Mouse (Mus musculus) brain, embryonic 14.5 days (tissue): Measurements from ENCODE around the gene Stbd1. TPM values are rescaled to one million over a fixed set of nuclear protein-coding genes. Genes with fewer than 3 reads are reported as not detected.

Experiments used
- DNase-seq: peaks from one replicate; pipeline ENCODE4 v3.0.0-alpha.2; 2011; ENCODE audit warnings: low read depth
- CTCF ChIP-seq: fragments of 200-500 bp; IDR thresholded peaks from 2 replicates; pipeline ENCODE4 v1.5.1; 2012; ENCODE audit warnings: inconsistent platforms, mild to moderate bottlenecking, moderate library complexity, borderline replicate concordance; ENCODE audit not compliant: insufficient read depth, insufficient read length; ENCODE audit errors: extremely low read depth
- POLR2A ChIP-seq: fragments of 200-500 bp; IDR thresholded peaks from 2 replicates; pipeline ENCODE4 v1.6.1; 2012; ENCODE audit warnings: mild to moderate bottlenecking, inconsistent platforms, borderline replicate concordance; ENCODE audit not compliant: poor library complexity, insufficient read depth, insufficient read length, severe bottlenecking; ENCODE audit errors: extremely low read depth
- polyA plus RNA-seq: library from polyadenylated mRNA; depleted of rRNA; stranded (reverse); fragments of >200 nt; gene quantifications from 2 replicates; pipeline ENCODE4 v1.2.3, GENCODE M21; 2012; rRNA removed

The Stbd1 gene
- polyA plus RNA-seq, result 2.0 and 3.7 TPM in 2 replicates

- peak; percentile 79 for DNase-seq
- TF ChIP-seq POLR2A, result no peak
- no peak for TF ChIP-seq CTCF
These were observed at the start of gene Stbd1 for GRCm38 (mm10) chr5:92602691-92603690. Gene Stbd1 (plus strand): TSS chr5:92603041.

- TF ChIP-seq CTCF (no peak), POLR2A (no peak)
- DNase-seq, result no peak
These were observed 48.9 kb upstream of the Stbd1 start for GRCm38 (mm10) chr5:92553939-92554338.

GRCm38 (mm10) chr5:92554443-92554842 lies 48.4 kb upstream of the Stbd1 start:
- peak; percentile 32 for DNase-seq
- no peak for TF ChIP-seq POLR2A
- TF ChIP-seq CTCF, result no peak

GRCm38 (mm10) chr5:92554891-92555511 lies 47.8 kb upstream of the Stbd1 start, which contains the start of gene Fam47e:
Gene Fam47e (plus strand): TSS chr5:92555069.
- DNase-seq, result peak; percentile 52
- TF ChIP-seq POLR2A (no peak), CTCF (no peak)

GRCm38 (mm10) chr5:92555905-92556304 lies 46.9 kb upstream of the Stbd1 start:
- TF ChIP-seq POLR2A (no peak), CTCF (no peak)
- DNase-seq, result no peak

GRCm38 (mm10) chr5:92557508-92557907 lies 45.3 kb upstream of the Stbd1 start:
- TF ChIP-seq CTCF (no peak), POLR2A (no peak)
- no peak for DNase-seq

- TF ChIP-seq CTCF (no peak), POLR2A (no peak)
These were observed 42.6 kb upstream of the Stbd1 start for GRCm38 (mm10) chr5:92560201-92560600.

GRCm38 (mm10) chr5:92562002-92562401 lies 40.8 kb upstream of the Stbd1 start:
- no peak for TF ChIP-seq CTCF
- no peak for DNase-seq

More at GRCm38 (mm10) chr5:92560201-92560600, 42.6 kb upstream of the Stbd1 start:
- DNase-seq, result peak; percentile 2

GRCm38 (mm10) chr5:92571232-92571631 lies 31.6 kb upstream of the Stbd1 start:
- TF ChIP-seq CTCF, result no peak
- no peak for TF ChIP-seq POLR2A
- DNase-seq, result no peak

- no peak for TF ChIP-seq POLR2A
- TF ChIP-seq CTCF, result no peak
- DNase-seq, result no peak
These were observed 23.3 kb upstream of the Stbd1 start for GRCm38 (mm10) chr5:92579559-92579958.

GRCm38 (mm10) chr5:92585932-92586331 lies 16.9 kb upstream of the Stbd1 start:
- TF ChIP-seq CTCF (no peak), POLR2A (no peak)
- DNase-seq, result no peak
